Mouse (Mus musculus): ENCODE data around the gene Neu2. TPM values are rescaled to one million over a fixed set of nuclear protein-coding genes. Genes with fewer than 3 reads are reported as not detected.
"Not testable (repeated sequence)": the region's sequence is repeated elsewhere in the genome, so short reads cannot be mapped to it uniquely, and the experiment has no call there.

Neu2 gene
- total RNA-seq (2014; fragmentation: Nextera tagmentation) (not detected in 2 replicates), total RNA-seq (2017) (0.12 and 0.38 TPM in 2 replicates), polyA plus RNA-seq (2012) (not detected in 2 replicates)

GRCm38 (mm10) chr1:87509561-87510165 lies at the start of gene Neu2:
Gene Neu2 (plus strand): TSS chr1:87509889.
- TF ChIP-seq TAL1 (conservative IDR thresholded peaks at IDR 0.05; ENCODE audit: low read depth, low read length) = no peak
- no peak for TF ChIP-seq GATA1 (IDR thresholded peaks at IDR 0.05; ENCODE audit: borderline replicate concordance, low read length)
- TF ChIP-seq CTCF (IDR thresholded peaks at IDR 0.05; ENCODE audit: low read depth, low read length) = no peak
- no peak for TF ChIP-seq GATA2 (IDR thresholded peaks at IDR 0.05; ENCODE audit: borderline replicate concordance, low read depth, low read length)
- TF ChIP-seq POLR2AphosphoS5 (IDR thresholded peaks at IDR 0.05; ENCODE audit: insufficient replicate concordance, low read depth, low read length) = no peak
- Histone ChIP-seq H3K4me3 (ENCODE audit: low read depth, low read length) (no peak within 1 kb of the TSS), H3K27me3 (ENCODE audit: insufficient read depth, low read length) (peaks cover 24% of the 10 kb centered on the region; the same call in 1 of the 2 replicates), H3K9me3 (replicated peaks) (peaks cover 9% of the 10 kb centered on the region), H3K36me3 (replicated peaks) (no peaks in the 10 kb centered on the region), H3K4me1 (ENCODE audit: insufficient read depth, low read depth, low read length) (no peaks in the 10 kb centered on the region)
- ATAC-seq (ENCODE audit: extremely low read depth, insufficient number of reproducible peaks, low FRiP score, poor library complexity, severe bottlenecking) = no peak
- DNase-seq (ENCODE audit: low spot score) = no peak

DNA sequence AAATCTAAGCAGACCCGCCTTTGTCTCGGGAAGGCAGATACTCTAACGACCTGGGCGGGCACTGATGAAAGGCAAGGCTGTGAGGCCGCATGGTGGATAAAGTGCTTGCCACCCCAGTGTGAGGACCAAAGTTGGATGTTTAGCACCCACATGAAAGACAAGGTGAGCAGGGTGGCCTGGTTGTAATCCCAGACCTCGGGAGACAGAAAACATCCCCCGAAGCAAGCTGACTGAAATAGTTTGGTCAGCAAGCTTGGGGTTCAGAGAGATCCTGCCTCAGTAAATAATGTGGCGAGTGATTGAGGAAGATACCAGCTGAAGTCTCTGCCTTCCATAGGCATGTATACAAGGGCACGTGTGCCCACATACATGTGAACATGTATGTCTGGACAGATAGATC lies 42.2 kb upstream of the Neu2 start:
- DNase-seq (ENCODE audit: low spot score) (no peak), ATAC-seq (ENCODE audit: extremely low read depth, insufficient number of reproducible peaks, low FRiP score, poor library complexity, severe bottlenecking) (no peak)
- Histone ChIP-seq H3K4me3 (ENCODE audit: low read depth, low read length) (no peak overlapping the region), H3K27me3 (ENCODE audit: insufficient read depth, low read length) (peaks cover 33% of the 10 kb centered on the region; the same call in 1 of the 2 replicates), H3K9me3 (replicated peaks) (no peaks in the 10 kb centered on the region), H3K4me1 (ENCODE audit: insufficient read depth, low read depth, low read length) (no peaks in the 10 kb centered on the region), H3K36me3 (replicated peaks) (no peaks in the 10 kb centered on the region)
- no peak for TF ChIP-seq GATA2 (IDR thresholded peaks at IDR 0.05; ENCODE audit: borderline replicate concordance, low read depth, low read length)
- no peak for TF ChIP-seq POLR2AphosphoS5 (IDR thresholded peaks at IDR 0.05; ENCODE audit: insufficient replicate concordance, low read depth, low read length)
- no peak for TF ChIP-seq GATA1 (IDR thresholded peaks at IDR 0.05; ENCODE audit: borderline replicate concordance, low read length)
- no peak for TF ChIP-seq TAL1 (conservative IDR thresholded peaks at IDR 0.05; ENCODE audit: low read depth, low read length)
- TF ChIP-seq CTCF (IDR thresholded peaks at IDR 0.05; ENCODE audit: low read depth, low read length) = no peak

- H3K27me3 ChIP-seq (ENCODE audit: insufficient read depth, low read length) = peaks cover 38% of the 10 kb centered on the region; the same call in 1 of the 2 replicates
- no peaks in the 10 kb centered on the region for H3K36me3 ChIP-seq (replicated peaks)
- TF ChIP-seq GATA2 (IDR thresholded peaks at IDR 0.05; ENCODE audit: borderline replicate concordance, low read depth, low read length) (no peak), CTCF (IDR thresholded peaks at IDR 0.05; ENCODE audit: low read depth, low read length) (no peak), TAL1 (conservative IDR thresholded peaks at IDR 0.05; ENCODE audit: low read depth, low read length) (no peak), POLR2AphosphoS5 (IDR thresholded peaks at IDR 0.05; ENCODE audit: insufficient replicate concordance, low read depth, low read length) (no peak), GATA1 (IDR thresholded peaks at IDR 0.05; ENCODE audit: borderline replicate concordance, low read length) (no peak)
- no peaks in the 10 kb centered on the region for H3K4me1 ChIP-seq (ENCODE audit: insufficient read depth, low read depth, low read length)
- ATAC-seq (ENCODE audit: extremely low read depth, insufficient number of reproducible peaks, low FRiP score, poor library complexity, severe bottlenecking) = no peak
- no peak for DNase-seq (ENCODE audit: low spot score)
- no peak overlapping the region for H3K4me3 ChIP-seq (ENCODE audit: low read depth, low read length)
- no peaks in the 10 kb centered on the region for H3K9me3 ChIP-seq (replicated peaks)
Measured at GRCm38 (mm10) chr1:87468321-87468720, 41.4 kb upstream of the Neu2 start.

DNA sequence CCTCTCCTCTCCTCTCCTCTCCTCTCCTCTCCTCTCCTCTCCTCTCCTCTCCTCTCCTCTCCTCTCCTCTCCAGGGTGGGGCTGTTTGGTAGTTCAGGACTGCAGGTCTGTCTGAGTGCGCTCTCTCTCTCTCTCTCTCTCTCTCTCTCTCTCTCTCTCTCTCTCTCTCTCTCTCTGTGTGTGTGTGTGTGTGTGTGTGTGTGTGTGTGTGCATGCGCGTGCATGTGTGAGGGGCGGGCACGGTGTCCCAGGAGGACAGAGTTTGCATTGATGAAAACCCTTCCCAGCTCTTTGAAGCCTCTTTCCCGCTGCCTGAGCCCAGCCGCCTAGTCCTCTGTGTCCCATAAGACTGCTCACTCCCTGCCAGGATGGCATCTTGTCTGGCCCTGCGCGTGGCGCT lies 39.7 kb upstream of the Neu2 start, which contains the start of gene Snorc:
Gene Snorc (plus strand): TSS at position 301 of the 400 bp plus-strand sequence.
- not testable (repeated sequence) for H3K4me1 ChIP-seq (ENCODE audit: insufficient read depth, low read depth, low read length); H3K36me3 ChIP-seq (replicated peaks); H3K9me3 ChIP-seq (replicated peaks); DNase-seq (ENCODE audit: low spot score); H3K4me3 ChIP-seq (ENCODE audit: low read depth, low read length); ATAC-seq (ENCODE audit: extremely low read depth, insufficient number of reproducible peaks, low FRiP score, poor library complexity, severe bottlenecking)
- H3K27me3 ChIP-seq (ENCODE audit: insufficient read depth, low read length) = peaks cover 47% of the 10 kb centered on the region

DNA sequence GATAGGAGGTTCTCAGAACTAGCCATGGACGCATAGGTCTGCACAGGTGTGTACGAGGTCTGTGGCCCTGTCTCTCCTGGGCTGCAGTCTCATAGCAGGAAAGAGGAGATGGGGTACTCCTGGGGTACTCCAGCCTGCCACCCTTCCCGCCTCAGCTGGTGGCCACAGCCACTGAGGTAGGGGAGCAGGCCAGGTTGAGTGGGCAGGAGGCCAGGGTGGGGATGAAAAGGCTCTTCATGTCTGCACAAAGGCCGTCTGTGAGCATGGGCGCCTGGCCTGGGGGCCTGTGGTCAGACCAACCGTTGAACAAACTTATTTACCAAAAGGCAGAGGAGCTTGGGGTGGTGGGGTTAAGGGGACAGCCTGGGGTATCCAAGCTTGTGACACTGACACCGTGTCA lies 37.8 kb upstream of the Neu2 start:
- ATAC-seq (ENCODE audit: extremely low read depth, insufficient number of reproducible peaks, low FRiP score, poor library complexity, severe bottlenecking) = no peak

DNA sequence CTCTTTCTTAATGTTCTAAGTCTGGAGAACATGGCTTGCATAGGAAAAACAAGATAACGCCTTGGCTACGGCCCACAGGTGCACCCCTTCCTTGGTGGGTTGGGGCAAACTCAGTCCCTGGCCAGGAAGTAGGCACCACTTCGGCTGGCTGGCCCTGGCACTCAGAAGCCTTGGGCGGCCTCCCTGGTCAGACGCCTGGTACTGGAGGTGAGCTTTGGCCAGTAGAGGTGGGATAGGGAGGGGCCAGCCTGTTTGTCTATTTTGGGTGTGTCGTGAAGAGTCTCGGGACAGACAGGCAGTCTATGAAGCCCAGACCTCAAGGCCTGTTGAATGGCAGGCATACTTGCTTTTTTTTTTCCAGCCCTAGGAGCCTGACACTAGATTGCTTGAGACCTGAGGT lies 37.1 kb upstream of the Neu2 start:
- no peak for DNase-seq (ENCODE audit: low spot score)
- H3K27me3 ChIP-seq (ENCODE audit: insufficient read depth, low read length) = peaks cover 58% of the 10 kb centered on the region
- no peak for TF ChIP-seq GATA1 (IDR thresholded peaks at IDR 0.05; ENCODE audit: borderline replicate concordance, low read length)
- no peak for TF ChIP-seq POLR2AphosphoS5 (IDR thresholded peaks at IDR 0.05; ENCODE audit: insufficient replicate concordance, low read depth, low read length)
- no peak for TF ChIP-seq CTCF (IDR thresholded peaks at IDR 0.05; ENCODE audit: low read depth, low read length)
- TF ChIP-seq GATA2 (IDR thresholded peaks at IDR 0.05; ENCODE audit: borderline replicate concordance, low read depth, low read length) = no peak
- TF ChIP-seq TAL1 (conservative IDR thresholded peaks at IDR 0.05; ENCODE audit: low read depth, low read length) = no peak
- no peak for ATAC-seq (ENCODE audit: extremely low read depth, insufficient number of reproducible peaks, low FRiP score, poor library complexity, severe bottlenecking)
- no peaks in the 10 kb centered on the region for H3K36me3 ChIP-seq (replicated peaks)
- H3K4me3 ChIP-seq (ENCODE audit: low read depth, low read length) = no peak overlapping the region
- H3K4me1 ChIP-seq (ENCODE audit: insufficient read depth, low read depth, low read length) = no peaks in the 10 kb centered on the region
- no peaks in the 10 kb centered on the region for H3K9me3 ChIP-seq (replicated peaks)

More for the DNA sequence above, 37.8 kb upstream of the Neu2 start:
- no peaks in the 10 kb centered on the region for H3K36me3 ChIP-seq (replicated peaks)
- peaks cover 55% of the 10 kb centered on the region for H3K27me3 ChIP-seq (ENCODE audit: insufficient read depth, low read length)
- H3K4me3 ChIP-seq (ENCODE audit: low read depth, low read length) = no peak overlapping the region
- H3K9me3 ChIP-seq (replicated peaks) = no peaks in the 10 kb centered on the region
- no peak for DNase-seq (ENCODE audit: low spot score)
- H3K4me1 ChIP-seq (ENCODE audit: insufficient read depth, low read depth, low read length) = no peaks in the 10 kb centered on the region
- no peak for TF ChIP-seq POLR2AphosphoS5 (IDR thresholded peaks at IDR 0.05; ENCODE audit: insufficient replicate concordance, low read depth, low read length)
- TF ChIP-seq CTCF (IDR thresholded peaks at IDR 0.05; ENCODE audit: low read depth, low read length) = no peak
- no peak for TF ChIP-seq TAL1 (conservative IDR thresholded peaks at IDR 0.05; ENCODE audit: low read depth, low read length)
- TF ChIP-seq GATA2 (IDR thresholded peaks at IDR 0.05; ENCODE audit: borderline replicate concordance, low read depth, low read length) = no peak
- TF ChIP-seq GATA1 (IDR thresholded peaks at IDR 0.05; ENCODE audit: borderline replicate concordance, low read length) = no peak
